Mouse (Mus musculus) CD8-positive naive resting alpha-beta T cell, adult 2 months (primary cell): ENCODE data around the gene Fcamr.

Experiments used
- DNase-seq, 2 experiments: peaks; one replicate each; pipeline ENCODE4 v3.0.0; 2022; ENCODE audit warnings: low read depth in 2 of 2, low spot score in 2 of 2

Fcamr gene

DNA sequence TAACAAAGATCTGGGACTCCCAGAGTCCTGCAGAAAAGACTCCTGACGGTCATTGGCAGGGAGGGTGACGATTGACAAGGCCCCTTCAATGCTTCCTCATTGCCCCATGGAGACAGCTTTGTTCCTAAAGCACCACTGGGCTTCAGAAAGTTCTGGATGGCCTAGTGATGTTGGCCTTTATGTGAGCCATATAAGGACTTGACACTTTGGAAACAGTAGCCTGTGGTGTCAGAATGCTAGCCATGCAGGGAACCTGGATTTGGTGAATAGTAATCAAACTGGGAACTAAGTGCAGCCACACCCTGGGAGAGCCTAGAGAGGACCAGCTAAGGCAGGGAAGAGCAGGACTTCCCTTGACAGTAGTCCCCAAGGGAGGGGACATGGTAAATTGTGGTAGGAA is 809 bp downstream of the Fcamr start:
- DNase-seq: no peak

DNA sequence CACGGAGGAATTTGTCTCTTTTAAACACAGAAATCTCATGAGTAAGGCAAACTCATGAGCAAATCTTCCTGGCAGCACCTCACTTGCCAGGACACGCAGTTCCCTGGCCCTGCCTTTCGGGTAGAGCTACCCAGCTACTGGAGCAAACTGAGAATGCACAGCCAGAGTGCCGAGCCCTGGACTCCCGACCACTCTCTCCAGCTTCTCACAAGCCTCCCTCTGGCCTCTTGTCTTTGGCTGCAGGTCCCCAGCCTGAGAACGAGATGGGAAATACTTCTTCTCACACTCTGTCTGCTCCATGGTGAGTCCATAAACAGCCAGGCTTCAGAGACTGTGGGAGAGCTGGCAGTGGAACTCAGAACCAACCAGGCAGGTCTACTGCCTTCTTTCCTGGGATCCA is 2.3 kb downstream of the Fcamr start:
- DNase-seq: no peak

DNA sequence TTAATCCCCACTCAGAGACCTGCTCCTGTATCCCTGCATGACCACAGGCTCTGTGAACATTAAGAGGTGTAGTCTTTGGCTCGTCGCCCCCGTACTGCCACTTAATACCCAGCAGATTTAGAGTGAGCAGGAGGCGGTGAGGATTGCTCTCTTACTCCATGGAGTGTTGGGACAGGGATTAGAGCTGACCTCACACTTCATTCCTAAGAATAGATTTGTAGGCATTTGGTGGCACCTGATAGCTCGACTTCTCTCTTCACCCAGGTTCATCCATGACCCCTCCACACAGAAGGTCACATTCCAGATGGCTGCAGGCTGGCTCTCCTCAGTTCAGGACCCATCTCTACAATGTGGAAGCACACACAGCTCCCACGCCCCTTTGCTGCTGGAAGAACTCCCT is 3.6 kb downstream of the Fcamr start:
- no peak for DNase-seq

DNA sequence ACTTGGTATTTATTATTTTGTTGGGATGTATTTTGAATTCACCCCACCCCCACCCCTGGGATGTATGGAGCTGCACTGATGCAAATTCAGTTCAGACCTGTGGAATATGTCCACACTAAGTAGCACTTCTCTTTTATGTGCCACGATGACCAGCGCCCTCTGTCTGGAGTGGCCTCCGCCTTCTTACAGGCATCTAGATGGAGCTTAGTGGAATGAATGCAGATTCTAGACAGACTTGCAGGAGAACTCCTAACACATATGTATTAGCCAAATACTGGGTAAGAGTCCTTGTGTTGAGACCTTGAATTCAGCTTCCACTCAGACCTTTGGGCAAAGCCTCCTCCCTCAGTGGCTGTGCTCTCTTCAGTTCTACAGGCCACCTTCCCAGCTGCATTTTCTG is 10.2 kb downstream of the Fcamr start:
- no peak for DNase-seq

DNA sequence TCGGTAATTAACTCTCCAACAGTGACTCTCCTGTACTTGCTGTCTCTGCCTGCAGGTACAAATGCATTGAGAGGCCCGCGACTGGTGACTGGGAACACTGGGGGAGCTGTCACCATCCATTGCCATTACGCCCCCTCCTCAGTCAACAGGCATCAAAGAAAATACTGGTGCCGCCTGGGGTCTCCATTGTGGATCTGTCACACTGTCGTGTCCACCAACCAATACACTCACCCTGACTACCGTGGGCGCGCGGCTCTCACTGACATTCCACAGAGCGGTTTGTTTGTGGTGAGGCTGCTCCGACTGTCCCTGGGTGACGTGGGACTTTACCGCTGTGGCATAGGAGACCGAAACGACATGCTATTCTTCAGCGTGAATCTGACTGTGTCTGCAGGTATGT is 10.6 kb downstream of the Fcamr start:
- no peak for DNase-seq

DNA sequence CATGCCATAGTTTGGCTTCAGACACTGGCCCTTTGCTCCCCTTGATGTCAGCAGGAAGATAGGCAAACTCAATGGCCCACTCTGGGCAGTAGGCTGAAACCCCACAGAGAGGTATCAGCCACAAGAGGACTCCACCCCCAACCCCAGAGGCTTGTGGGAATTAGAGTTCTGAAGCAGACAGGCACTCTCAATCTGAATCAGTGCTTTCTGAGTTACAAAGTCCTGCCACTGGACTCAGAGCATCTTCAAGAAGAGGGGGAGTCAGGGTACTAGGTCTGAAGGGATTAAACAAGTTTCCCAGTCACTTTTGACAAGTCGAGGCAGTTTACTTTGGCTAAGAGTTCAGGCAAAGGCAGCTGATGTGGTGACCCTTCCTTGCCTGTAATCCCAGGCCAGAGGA is 19.0 kb downstream of the Fcamr start:
- no peak for DNase-seq

DNA sequence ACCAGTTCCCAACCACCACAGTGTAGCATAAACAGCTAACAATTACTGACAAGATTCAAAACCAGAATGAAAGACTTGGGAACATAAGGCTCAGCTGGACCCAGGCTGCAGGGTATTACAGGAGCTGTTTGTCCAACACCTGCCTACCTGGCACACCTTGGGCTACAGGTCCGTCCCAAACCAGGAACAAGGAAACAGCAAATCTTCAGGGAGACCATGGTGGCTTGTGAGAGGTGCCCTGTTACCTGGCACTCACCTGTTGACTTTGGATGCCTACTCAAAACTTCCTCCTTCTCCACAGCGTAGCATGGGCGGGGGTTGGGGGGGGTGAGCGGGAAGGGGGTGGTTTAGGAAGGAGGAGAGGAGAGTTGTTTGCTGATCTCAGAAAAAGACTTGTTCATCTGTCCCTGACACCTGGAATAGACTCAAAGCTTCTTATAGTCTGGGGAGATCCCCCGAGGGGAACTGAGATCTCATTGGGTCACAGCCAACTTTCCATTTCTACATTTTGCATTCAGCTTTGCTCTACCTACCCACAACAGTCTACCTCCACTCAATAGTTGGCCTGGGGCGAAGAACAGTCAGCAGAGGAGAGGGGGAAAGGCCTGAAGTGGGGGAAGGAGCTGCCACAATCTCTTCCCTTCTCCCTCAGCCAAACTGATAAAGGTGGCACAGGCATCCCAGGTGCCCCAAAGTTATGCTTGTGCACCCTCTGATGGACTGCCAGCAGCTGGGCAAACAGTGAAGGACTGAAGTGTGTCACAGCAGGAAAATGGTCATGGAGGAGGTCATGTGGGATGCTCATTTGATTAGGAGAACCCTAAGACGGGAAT is 19.8 kb downstream of the Fcamr start:
- no peak for DNase-seq

DNA sequence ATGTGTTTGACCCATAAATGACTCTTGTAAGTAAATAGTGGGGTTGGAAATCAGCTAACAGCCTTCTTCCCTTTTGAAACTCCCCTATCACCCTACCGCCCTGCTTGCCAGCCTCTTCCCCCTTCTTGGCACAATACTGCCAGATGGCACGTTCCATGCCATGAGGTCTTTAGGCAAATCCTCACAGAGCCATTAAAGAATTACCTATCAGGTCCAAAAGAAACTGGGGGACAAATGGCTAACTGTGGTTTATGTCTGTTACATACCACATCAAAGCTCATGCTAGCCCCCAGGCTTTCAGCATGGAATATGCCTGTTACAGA is 20.4 kb downstream of the Fcamr start:
- no peak for DNase-seq

DNA sequence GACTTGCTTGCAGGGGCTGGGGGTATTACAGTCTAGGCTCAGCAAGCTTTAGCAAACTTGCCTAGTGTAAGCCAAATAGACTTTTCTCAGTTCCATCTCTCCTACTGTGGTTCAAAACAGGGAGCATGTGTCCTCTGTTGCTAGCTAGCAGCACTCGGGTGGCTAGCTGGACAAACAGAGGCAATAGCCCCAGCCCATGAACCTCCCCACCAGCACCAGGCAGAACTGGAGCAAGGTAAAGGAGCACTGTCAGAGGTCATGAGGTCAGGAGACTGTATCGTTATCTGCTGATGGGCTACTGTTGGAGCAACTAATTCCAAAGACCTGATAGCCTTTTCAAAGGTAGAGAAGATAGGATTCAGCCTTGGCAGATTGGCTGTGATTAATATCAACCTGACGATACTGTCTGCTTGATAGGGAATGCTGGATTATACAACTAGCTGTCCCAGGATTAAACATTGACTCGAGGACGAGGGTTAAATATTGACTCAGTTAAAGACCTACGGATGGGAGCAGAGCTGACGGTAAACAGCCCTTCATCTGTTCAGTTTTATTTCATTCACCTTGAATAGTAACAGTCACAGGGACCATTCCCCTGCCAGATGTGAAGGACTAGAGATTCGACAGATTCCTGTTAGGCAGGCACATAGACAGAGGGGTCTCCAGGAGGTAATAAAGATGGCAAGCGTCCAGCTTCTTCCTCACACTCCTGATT is 21.4 kb downstream of the Fcamr start:
- no peak for DNase-seq

DNA sequence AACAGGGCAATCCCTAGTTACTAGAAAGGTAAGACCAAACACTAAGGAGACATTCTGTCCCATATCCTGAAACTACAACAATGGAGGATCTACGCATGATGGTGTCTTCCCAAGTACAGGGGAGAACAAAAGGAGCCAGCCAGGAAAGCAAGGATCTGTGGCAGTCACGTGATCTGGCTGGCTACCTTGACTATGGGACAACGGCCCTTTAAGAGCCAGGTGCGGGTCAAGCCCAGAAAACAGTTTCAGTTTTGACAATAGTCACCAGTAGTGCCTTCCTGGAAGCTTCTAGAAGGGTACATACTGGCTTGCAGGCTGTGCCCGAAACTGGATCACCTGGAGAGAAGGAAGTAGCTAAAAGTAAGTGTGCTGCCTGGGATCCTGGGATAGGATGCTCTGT is 25.7 kb downstream of the Fcamr start, which contains the start of gene Pigr:
Pigr (plus strand) TSS at position 237 of the 400 bp plus-strand sequence.
- DNase-seq: no peak

DNA sequence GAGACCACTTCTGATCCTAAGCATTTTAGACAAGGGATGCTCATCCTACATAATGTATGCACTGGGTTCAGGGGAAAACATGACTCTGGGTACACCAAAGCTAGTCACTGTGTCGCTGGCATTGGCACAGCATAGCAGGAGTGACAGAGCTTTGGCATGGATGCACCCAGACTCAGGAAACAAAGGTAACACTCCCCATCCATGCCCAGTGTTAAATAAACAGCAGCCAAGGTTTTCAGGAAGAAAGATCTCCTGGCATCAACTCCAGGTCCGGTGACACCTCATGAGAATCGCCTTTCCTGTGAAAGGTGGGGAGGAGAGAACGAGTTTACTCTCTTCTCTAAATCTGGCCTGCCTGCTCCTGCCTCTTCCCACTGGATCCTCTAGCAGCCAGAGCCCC is 28.0 kb downstream of the Fcamr start:
- no peak for DNase-seq

DNA sequence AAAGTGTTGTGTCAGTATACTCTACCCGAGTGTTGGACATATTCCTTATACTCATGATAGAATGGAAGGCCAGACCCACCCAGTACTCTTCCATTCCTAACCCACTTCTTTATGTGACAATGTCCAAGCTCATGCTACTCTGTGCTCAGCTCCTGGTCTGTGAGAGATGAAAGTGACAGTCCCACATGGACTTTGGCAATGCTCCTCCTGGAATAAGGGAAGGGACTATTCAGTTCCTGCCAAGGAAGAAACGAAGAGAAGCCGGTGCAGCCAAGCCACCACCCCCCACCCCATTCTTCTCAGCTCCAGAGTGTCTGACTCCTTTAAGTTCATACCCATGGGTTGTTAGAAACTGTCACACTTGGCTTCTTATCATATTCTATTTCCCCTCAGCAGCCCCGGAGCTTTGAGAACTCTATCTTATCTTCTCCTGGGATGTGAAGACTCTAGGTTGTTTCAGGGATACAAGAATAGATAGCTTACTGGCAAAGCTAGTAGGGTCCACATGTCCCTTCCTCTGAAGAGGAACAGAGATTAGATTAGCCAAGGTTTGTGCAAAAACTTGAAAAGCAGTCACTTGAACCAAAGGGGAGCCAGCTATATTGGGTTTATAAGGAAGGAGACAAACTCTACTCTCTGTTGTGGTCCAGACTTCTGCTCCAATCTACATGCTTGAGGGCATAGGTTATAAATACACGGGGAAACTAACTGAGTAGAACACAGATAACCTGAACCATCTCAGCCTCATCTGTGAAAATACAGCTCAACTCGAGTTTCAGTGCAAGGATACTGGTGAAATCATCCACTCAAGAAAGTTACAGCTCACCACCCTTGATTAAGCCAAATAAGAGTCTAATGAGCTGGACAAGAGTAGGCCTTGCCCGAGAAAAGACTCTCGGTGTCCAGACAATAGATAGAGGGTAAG is 29.5 kb downstream of the Fcamr start:
- DNase-seq: no peak

DNA sequence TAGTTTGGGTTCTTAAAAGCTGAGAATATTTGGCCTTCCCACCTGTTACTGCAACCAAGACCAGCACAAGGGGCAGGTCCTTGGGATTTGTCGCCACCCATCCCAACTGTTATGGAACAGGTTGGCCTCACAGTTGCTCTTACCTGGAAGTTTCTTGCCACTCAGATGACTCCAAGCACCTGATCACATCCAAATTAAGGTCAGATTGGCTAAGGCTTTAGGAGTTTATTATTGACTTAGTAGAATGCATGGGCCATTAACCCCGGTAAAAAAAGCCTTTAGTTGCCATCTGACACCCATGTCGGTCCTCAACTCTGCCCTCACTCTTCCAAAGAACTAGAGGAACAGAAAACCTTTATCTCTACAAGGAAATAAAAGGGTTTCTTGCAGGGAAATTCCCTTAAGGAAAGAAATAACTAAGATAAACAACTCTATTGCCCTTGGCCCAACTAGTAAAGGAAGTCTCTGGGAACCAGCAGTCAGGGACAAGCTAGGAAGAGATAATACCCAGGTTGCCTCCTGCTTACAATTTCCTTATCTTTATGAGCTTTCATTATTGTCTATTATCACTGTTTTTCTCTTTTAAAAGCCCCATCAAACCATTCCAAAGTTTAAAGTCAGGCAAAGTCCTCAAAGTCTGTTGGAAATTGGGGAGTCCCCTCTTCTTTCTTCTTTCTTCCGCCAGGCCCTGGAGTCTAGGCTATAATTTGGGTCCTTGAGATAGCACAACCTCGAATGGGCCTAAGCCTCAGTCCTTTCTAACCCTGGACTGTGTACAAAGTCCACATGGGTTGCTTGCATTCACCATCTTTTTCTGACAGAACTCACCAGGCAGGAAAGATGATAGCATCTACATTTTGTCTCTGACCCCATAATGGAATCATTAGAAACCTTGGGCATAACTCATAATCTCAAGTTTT is 31.8 kb downstream of the Fcamr start:
- no peak for DNase-seq

DNA sequence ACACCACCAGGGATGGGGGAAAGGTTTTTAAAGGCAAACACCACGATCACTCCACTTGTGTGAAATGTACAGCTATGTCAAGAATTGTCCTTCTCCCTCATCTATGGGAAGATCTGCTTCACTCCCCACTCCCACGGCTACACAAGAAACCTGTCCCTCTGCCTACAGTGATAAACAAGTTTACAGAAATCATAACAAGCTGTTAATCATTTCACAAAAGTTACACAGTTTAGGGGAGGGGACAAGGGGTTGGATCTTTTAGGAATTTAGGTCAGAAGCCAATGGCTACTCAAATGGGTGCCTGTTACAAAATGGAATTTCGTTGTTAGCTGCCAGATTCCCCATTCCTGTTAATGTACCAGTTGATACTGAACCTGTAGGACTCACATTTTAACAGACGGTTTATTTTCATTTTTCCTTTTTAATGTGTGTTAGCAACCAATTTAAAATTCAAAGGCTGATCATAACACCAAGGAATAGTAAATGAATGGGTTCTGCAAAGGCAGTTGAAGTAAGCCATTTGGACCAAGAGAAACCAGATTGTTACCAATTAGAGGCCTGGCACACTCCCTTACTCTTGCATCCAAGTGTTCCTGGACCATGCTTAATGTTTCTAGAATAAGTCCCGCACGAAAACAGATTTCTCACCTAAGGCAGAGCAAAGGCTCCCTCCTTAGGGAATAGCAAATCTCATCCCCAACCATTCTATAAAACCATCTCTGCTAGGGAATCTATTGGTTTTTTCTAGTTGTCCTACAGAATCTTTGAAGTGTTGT is 34.6 kb downstream of the Fcamr start:
- no peak for DNase-seq

DNA sequence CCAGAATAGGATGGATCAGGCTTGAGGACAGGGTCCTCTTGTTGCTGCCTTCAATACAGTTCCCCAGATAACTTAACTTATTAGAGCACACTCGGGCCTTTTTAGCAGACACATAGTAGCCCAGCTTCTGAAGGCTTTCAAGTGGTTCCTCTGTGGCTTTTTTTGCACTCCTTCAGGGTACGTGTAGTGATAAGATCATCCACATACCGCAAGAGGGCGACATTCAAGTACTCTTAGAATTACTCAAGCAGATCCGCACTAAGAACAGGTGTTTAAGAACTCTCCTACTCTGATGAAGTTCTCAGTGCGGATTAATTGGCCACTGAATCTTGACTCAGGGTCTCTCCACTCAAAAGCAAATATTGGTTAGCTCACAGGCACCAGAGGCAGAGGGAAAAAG is 37.6 kb downstream of the Fcamr start:
- peak; percentile 10 to 41 for DNase-seq

DNA sequence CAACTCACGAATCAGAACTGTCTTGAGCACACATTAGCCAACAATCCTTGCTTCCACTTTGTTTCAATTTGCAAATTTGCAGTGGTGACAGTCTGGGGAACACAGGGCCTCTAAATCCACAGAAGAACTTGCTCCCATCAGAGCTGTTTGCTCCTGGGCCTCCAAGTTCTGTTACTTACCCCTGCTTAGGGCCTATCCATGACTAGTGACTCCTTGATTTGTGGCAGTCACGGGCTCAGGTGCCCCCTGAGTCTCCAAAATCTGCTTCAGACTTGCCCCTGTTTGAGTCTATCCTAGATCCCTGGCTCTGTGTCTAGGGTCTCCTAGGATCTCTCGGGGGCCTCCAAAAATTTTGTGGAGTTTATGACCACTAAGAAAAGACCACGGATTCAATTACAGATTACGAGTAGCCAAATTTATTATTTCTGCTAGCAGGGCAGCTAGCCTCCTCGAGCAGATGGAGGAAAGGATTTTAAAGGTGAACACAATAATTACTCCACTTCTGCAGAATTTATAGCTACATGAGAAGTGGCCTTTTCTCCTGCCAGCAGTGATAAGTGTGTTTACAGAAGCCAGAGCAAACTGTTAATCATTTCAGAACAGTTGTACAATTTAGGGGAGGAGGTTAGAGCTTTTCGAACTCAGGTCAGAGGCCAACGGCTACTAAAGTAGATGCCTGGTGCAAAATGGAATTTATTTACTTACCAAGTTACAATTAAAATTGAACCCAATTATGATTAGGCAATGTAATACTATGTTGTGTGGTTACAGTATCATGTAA is 40.1 kb downstream of the Fcamr start:
- no peak for DNase-seq

DNA sequence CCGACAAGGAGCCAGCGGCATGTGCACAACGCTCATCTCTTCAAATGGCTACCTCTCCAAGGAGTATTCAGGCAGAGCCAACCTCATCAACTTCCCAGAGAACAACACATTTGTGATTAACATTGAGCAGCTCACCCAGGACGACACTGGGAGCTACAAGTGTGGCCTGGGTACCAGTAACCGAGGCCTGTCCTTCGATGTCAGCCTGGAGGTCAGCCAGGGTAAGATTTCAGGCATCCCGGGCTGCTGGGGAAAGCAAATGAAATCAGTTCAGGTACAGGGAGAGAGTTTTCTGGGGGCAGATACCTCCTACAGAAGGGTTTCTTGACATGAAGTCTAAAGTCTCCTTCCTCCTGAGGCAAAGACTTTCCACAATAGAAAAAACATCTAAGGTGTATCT is 40.9 kb downstream of the Fcamr start:
- no peak for DNase-seq

DNA sequence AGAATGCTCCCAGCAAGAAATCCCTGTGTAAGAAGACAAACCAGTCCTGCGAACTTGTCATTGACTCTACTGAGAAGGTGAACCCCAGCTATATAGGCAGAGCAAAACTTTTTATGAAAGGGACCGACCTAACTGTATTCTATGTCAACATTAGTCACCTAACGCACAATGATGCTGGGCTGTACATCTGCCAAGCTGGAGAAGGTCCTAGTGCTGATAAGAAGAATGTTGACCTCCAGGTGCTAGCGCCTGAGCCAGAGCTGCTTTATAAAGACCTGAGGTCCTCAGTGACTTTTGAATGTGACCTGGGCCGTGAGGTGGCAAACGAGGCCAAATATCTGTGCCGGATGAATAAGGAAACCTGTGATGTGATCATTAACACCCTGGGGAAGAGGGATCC is 43.8 kb downstream of the Fcamr start:
- DNase-seq: no peak

DNA sequence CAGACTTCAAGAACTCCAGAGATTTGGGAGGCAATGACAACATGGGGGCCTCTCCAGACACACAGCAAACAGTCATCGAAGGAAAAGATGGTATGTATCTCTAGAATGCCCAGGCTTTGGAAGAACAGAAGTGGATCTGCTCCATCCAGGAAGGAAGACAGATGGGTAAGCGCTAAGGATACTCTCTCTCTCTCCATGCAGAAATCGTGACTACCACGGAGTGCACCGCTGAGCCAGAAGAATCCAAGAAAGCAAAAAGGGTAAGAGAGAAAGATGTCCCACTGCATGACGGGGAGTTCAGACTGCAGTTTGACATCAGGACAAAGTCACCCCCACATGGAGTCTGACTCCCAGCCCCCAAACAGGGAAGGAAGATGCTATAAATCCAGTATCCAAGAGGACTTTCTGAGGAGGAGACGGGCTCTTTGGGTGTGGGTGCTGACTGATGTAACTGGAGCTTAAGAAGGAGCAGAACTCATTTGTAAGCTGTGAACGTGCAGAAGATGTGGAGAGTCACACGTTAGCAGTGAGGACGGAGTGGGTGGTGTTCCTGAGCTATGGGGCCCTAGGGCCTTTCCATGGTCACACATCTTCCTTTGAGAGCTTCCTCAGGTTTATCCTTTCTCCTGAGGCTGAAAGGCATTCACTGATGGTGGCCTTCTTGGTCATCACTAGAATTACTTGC is 49.0 kb downstream of the Fcamr start:
- DNase-seq: no peak
